8 mouse cellular contexts compared by ENCODE assay signal in the genomic region with DNA sequence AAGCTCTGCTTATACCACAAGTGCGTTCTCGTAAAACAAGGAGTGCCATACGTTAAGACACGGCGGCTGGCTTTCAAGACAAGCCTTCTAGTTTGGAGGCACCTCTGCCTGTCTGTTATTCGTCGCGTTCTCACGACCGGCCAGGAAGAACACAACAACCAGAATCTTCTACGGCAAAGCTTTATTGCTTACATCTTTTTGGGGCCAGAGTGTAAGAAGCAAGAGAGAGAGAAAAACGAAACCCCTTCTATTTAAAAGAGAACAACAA. TPM values are rescaled to one million over a fixed set of nuclear protein-coding genes. Genes with fewer than 3 reads are reported as not detected.
DNase-seq lines count a peak whose midpoint lies in the region; ATAC-seq and TF ChIP-seq lines count a peak whose summit lies in the region.
"Not testable (repeated sequence)": the region's sequence is repeated elsewhere in the genome, so short reads cannot be mapped to it uniquely, and the experiment has no call there.

No protein-coding gene starts in this region.

- H3K4me3 ChIP-seq in brown adipose tissue, adult 24 weeks (ENCODE audit: insufficient read depth, low read depth, low read length) = peak overlapping the region; percentile 52
- not testable (repeated sequence) for H3K4me3 ChIP-seq in forebrain, embryonic 14.5 days (ENCODE audit: low read depth, low read length)
- peak overlapping the region; percentile 96 for H3K4me3 ChIP-seq in heart, embryonic 16.5 days (ENCODE audit: low read length)
- H3K4me3 ChIP-seq in kidney, adult 2 months (ENCODE audit: insufficient read depth, low read depth, low read length) = peak overlapping the region; percentile 21
- H3K4me3 ChIP-seq in limb, embryonic 15.5 days = peak overlapping the region; percentile 6; the same call in 1 of the 2 replicates
- H3K4me3 ChIP-seq in lung, postnatal 0 days (ENCODE audit: low read depth, low read length) = peak overlapping the region; percentile 67; the same call in 1 of the 2 replicates
- peak overlapping the region; percentile 17 for H3K4me3 ChIP-seq in stomach, embryonic 16.5 days (replicated peaks; ENCODE audit: low read length)

- not testable (repeated sequence) for H3K27me3 ChIP-seq in forebrain, embryonic 14.5 days (replicated peaks; ENCODE audit: control insufficient read depth, insufficient read depth, low read length); heart, embryonic 16.5 days (ENCODE audit: control insufficient read depth, insufficient read depth, low read length); kidney, adult 2 months (replicated peaks; ENCODE audit: control insufficient read depth, insufficient read depth, low read length); limb, embryonic 15.5 days; lung, postnatal 0 days (replicated peaks; ENCODE audit: insufficient read depth, low read length); stomach, embryonic 16.5 days (ENCODE audit: control insufficient read depth, insufficient read depth, low read length)

- H3K9ac ChIP-seq in forebrain, embryonic 14.5 days (ENCODE audit: low read length); limb, embryonic 15.5 days; lung, postnatal 0 days (replicated peaks; ENCODE audit: low read depth); stomach, embryonic 16.5 days (ENCODE audit: low read length): not testable (repeated sequence)
- peak overlapping the region; percentile 98 for H3K9ac ChIP-seq in heart, embryonic 16.5 days (ENCODE audit: low read length)

- TF ChIP-seq CTCF in kidney, adult 2 months (conservative IDR thresholded peaks at IDR 0.05; ENCODE audit: insufficient read depth, insufficient read length, low read depth, low read length); lung, postnatal 0 days (IDR thresholded peaks at IDR 0.05): not testable (repeated sequence)

- H3K4me2 ChIP-seq in forebrain, embryonic 14.5 days (ENCODE audit: low read length) = peak overlapping the region; percentile 34; the same call in 1 of the 2 replicates
- H3K4me2 ChIP-seq in heart, embryonic 16.5 days (ENCODE audit: low read depth, low read length) = peak overlapping the region; percentile 75
- peak overlapping the region; percentile 77 for H3K4me2 ChIP-seq in limb, embryonic 15.5 days
- H3K4me2 ChIP-seq in lung, postnatal 0 days (replicated peaks; ENCODE audit: low read depth, low read length) = peak overlapping the region; percentile 69
- peak overlapping the region; percentile 75 for H3K4me2 ChIP-seq in stomach, embryonic 16.5 days (ENCODE audit: low read depth, low read length)

- H3K4me1 ChIP-seq in brown adipose tissue, adult 24 weeks (ENCODE audit: control insufficient read depth, insufficient read depth, insufficient read length, low read length); forebrain, embryonic 14.5 days (ENCODE audit: control insufficient read depth, insufficient read depth, low read length); kidney, adult 2 months (ENCODE audit: control insufficient read depth, insufficient read depth, low read length); lung, postnatal 0 days (ENCODE audit: insufficient read depth, low read depth, low read length); stomach, embryonic 16.5 days (ENCODE audit: control insufficient read depth, insufficient read depth, low read length): not testable (repeated sequence)
- peaks cover 22% of the 10 kb centered on the region for H3K4me1 ChIP-seq in heart, embryonic 16.5 days (ENCODE audit: control insufficient read depth, insufficient read depth, low read length)
- H3K4me1 ChIP-seq in limb, embryonic 15.5 days = peaks cover 29% of the 10 kb centered on the region; the same call in 1 of the 2 replicates

- H3K9me3 ChIP-seq in forebrain, embryonic 14.5 days (replicated peaks; ENCODE audit: control insufficient read depth, low read length); heart, embryonic 16.5 days (replicated peaks; ENCODE audit: control insufficient read depth, low read length); limb, embryonic 15.5 days; lung, postnatal 0 days (ENCODE audit: low read length); stomach, embryonic 16.5 days (replicated peaks; ENCODE audit: control insufficient read depth, low read length): not testable (repeated sequence)

- not testable (repeated sequence) for DNase-seq in forebrain, embryonic 14.5 days (ENCODE audit: low spot score); kidney, adult 2 months; lung, postnatal 0 days (ENCODE audit: low spot score)
- peak; percentile 10 to 12 for DNase-seq in natural killer cell, adult 2 months (ENCODE audit: low spot score in 2 of 2)

- not testable (repeated sequence) for TF ChIP-seq POLR2A in kidney, adult 2 months (IDR thresholded peaks at IDR 0.05; ENCODE audit: low read depth, low read length)

- ATAC-seq in forebrain, embryonic 14.5 days; heart, embryonic 16.5 days (replicated peaks; ENCODE audit: extremely low read depth, insufficient read depth, low FRiP score); limb, embryonic 15.5 days (ENCODE audit: insufficient number of reproducible peaks, low FRiP score, low TSS enrichment, low read depth); lung, postnatal 0 days; stomach, embryonic 16.5 days (ENCODE audit: insufficient read depth, low FRiP score): not testable (repeated sequence)

- not testable (repeated sequence) for TF ChIP-seq EP300 in lung, postnatal 0 days (IDR thresholded peaks at IDR 0.05)

- peak overlapping the region; percentile 96 for H3K27ac ChIP-seq in brown adipose tissue, adult 24 weeks (replicated peaks; ENCODE audit: low read depth, low read length)
- H3K27ac ChIP-seq in forebrain, embryonic 14.5 days (ENCODE audit: low read depth, low read length); limb, embryonic 15.5 days: not testable (repeated sequence)
- peak overlapping the region; percentile 100 for H3K27ac ChIP-seq in heart, embryonic 16.5 days (ENCODE audit: low read length)
- peak overlapping the region; percentile 87 for H3K27ac ChIP-seq in kidney, adult 2 months (ENCODE audit: insufficient read depth, low read depth, low read length)
- peak overlapping the region; percentile 97 for H3K27ac ChIP-seq in lung, postnatal 0 days (ENCODE audit: low read length)
- peak overlapping the region; percentile 57 for H3K27ac ChIP-seq in stomach, embryonic 16.5 days (ENCODE audit: low read length)

- H3K36me3 ChIP-seq in forebrain, embryonic 14.5 days (ENCODE audit: control insufficient read depth, insufficient read depth, low read length); heart, embryonic 16.5 days (ENCODE audit: control insufficient read depth, insufficient read depth); kidney, adult 2 months (ENCODE audit: control insufficient read depth, insufficient read depth, low read length); limb, embryonic 15.5 days; lung, postnatal 0 days (ENCODE audit: insufficient read depth, low read length); stomach, embryonic 16.5 days (ENCODE audit: control insufficient read depth, insufficient read depth, low read length): not testable (repeated sequence)

- WGBS in forebrain, embryonic 14.5 days = 56% methylated on average over 11 of the region's 12 CpGs
- WGBS in heart, embryonic 16.5 days = 28% methylated on average over 11 of the region's 12 CpGs
- WGBS in kidney, adult 2 months = 33% methylated on average over 11 of the region's 12 CpGs
- WGBS in limb, embryonic 15.5 days = 31% methylated on average over 11 of the region's 12 CpGs
- WGBS in lung, postnatal 0 days = 31% methylated on average over 11 of the region's 12 CpGs
- 39% methylated on average over 11 of the region's 12 CpGs for WGBS in stomach, embryonic 16.5 days

RNA-seq across cellular contexts. Expression of a gene that starts 1.1 kb away (rescaled TPM):
- 7.5 and 9.7 TPM in 2 replicates for polyA plus RNA-seq in brown adipose tissue, adult 24 weeks (2012; ENCODE audit: insufficient read depth, insufficient read length, missing spikeins)
- 2.5 and 3.6 TPM in 2 replicates for polyA plus RNA-seq in forebrain, embryonic 14.5 days (2014; fragmentation: Nextera tagmentation; extraction: Ambion mirVana)
- polyA plus RNA-seq in heart, embryonic 16.5 days (2015; fragmentation: Nextera tagmentation; extraction: Ambion mirVana) = 38.0 and 42.0 TPM in 2 replicates
- 5.8 and 6.9 TPM in 2 replicates for polyA plus RNA-seq in kidney, adult 2 months (2012; rRNA removed)
- 14.5 and 16.2 TPM in 2 replicates for polyA plus RNA-seq in limb, embryonic 15.5 days (2015; fragmentation: Nextera tagmentation; extraction: Ambion mirVana)
- 19.2 and 23.6 TPM in 2 replicates for polyA plus RNA-seq in lung, postnatal 0 days (2015; fragmentation: Nextera tagmentation; extraction: Ambion mirVana)
- polyA plus RNA-seq in stomach, embryonic 16.5 days (2015; fragmentation: Nextera tagmentation; extraction: Ambion mirVana) = 8.8 and 10.9 TPM in 2 replicates

RNA-seq across cellular contexts. Expression of a gene that starts 27.9 kb away (rescaled TPM):
- 2.4 and 3.5 TPM in 2 replicates for polyA plus RNA-seq in brown adipose tissue, adult 24 weeks (2012; ENCODE audit: insufficient read depth, insufficient read length, missing spikeins)
- polyA plus RNA-seq in forebrain, embryonic 14.5 days (2014; fragmentation: Nextera tagmentation; extraction: Ambion mirVana) = 29.5 and 31.7 TPM in 2 replicates
- 22.5 and 22.8 TPM in 2 replicates for polyA plus RNA-seq in heart, embryonic 16.5 days (2015; fragmentation: Nextera tagmentation; extraction: Ambion mirVana)
- 5.0 and 5.4 TPM in 2 replicates for polyA plus RNA-seq in kidney, adult 2 months (2012; rRNA removed)
- 26.4 and 26.5 TPM in 2 replicates for polyA plus RNA-seq in limb, embryonic 15.5 days (2015; fragmentation: Nextera tagmentation; extraction: Ambion mirVana)
- 49.0 and 50.0 TPM in 2 replicates for polyA plus RNA-seq in lung, postnatal 0 days (2015; fragmentation: Nextera tagmentation; extraction: Ambion mirVana)
- 20.8 TPM in 2 replicates for polyA plus RNA-seq in stomach, embryonic 16.5 days (2015; fragmentation: Nextera tagmentation; extraction: Ambion mirVana)
